Mouse (Mus musculus) kidney, embryonic 16.5 days (tissue): ENCODE results near the gene Smcp. TPM values are rescaled to one million over a fixed set of nuclear protein-coding genes. Genes with fewer than 3 reads are reported as not detected.

Experiments used
- ATAC-seq: fragments of 200-750 bp; cut with Nextera tagmentation; 2 replicates; pipeline ENCODE4 v1.8.0; 2017; ENCODE audit warnings: moderate TSS enrichment; ENCODE audit not compliant: low FRiP score, low TSS enrichment
- H3K27ac ChIP-seq: fragments of 300-500 bp; sonication (generic); 2 replicates; pipeline ENCODE4 v1.5.1; 2014; ENCODE audit warnings: low read length
- H3K27me3 ChIP-seq: fragments of 300-500 bp; sonication (generic); 2 replicates; pipeline ENCODE4 v1.6.1; 2014; ENCODE audit warnings: low read length, control low read depth, mixed read lengths; ENCODE audit not compliant: insufficient read depth
- H3K36me3 ChIP-seq: fragments of 300-500 bp; sonication (generic); 2 replicates; pipeline ENCODE4 v1.6.1; 2014; ENCODE audit warnings: low read length, control low read depth, mixed read lengths; ENCODE audit not compliant: insufficient read depth
- H3K4me1 ChIP-seq: fragments of 300-500 bp; sonication (generic); 2 replicates; pipeline ENCODE4 v1.6.1; 2014; ENCODE audit warnings: low read length, control low read depth, mixed read lengths; ENCODE audit not compliant: insufficient read depth
- H3K4me2 ChIP-seq: fragments of 300-500 bp; sonication (generic); replicated peaks from 2 replicates; pipeline ENCODE4 v1.6.1; 2014; ENCODE audit warnings: low read depth, low read length
- H3K4me3 ChIP-seq: fragments of 300-500 bp; sonication (generic); 2 replicates; pipeline ENCODE4 v1.5.1; 2014; ENCODE audit warnings: mild to moderate bottlenecking, low read length
- H3K9ac ChIP-seq: fragments of 300-500 bp; sonication (generic); replicated peaks from 2 replicates; pipeline ENCODE4 v1.6.1; 2014; ENCODE audit warnings: low read length
- H3K9me3 ChIP-seq: fragments of 300-500 bp; sonication (generic); 2 replicates; pipeline ENCODE4 v1.6.1; 2016; ENCODE audit warnings: low read length, control low read depth
- WGBS: fragments of 180-500 bp; shearing (Covaris S2); extraction: QIAGEN DNeasy Blood & Tissue Kit; methylation state at CpG from one replicate; pipeline ENCODE4 v1.1.7; 2014; 5-methylcytosine and 5-hydroxymethylcytosine counted together
- polyA plus RNA-seq: library from polyadenylated mRNA; unstranded; fragments of >200 nt; fragmentation: Nextera tagmentation; extraction: Ambion mirVana; gene quantifications from 2 replicates; pipeline ENCODE4 v1.2.1, GENCODE M21; 2015

Gene Smcp
- polyA plus RNA-seq = not detected in 2 replicates

DNA sequence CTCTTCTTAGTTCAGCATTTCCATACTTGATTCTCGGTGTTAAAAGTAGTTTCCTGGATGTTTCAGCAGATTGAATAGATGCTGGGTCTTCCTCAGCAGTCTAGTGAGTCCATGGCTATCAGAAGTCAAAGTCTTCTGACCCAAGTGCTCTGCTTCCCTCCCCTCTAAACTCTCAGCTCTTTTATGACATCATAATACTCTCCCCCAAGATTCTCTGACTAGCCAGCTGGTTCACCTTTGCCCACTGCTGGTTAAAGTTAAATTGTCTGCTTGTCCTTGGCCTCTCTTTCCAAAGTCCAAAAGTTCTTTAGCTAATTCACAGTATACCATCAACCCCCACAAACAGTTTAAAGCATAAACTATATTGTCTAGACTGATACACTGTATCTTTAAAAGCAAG is at the start of gene Smcp:
Gene Smcp (minus strand): TSS at position 140 of the 400 bp plus-strand sequence.
- 81% methylated on average over 1 of the region's 1 CpGs for WGBS

DNA sequence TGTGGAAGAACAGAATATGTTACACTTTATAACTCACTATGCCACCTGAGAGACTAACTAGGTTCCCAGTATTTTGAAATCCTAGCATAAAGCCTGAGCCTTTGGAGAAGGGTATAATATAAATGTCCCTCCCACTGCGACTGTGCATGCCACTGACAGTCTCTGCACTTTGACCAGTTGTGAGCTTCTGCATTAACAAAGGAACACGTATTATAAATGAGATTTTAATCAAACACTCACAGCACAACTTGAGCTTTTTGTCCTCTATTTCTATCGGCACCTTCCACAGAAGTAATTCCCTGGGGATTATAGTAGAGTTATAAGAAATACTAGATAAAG is 49.8 kb upstream of the Smcp start:
- H3K4me1 ChIP-seq = no peaks in the 10 kb centered on the region
- H3K9ac ChIP-seq = no peak overlapping the region
- no peaks in the 10 kb centered on the region for H3K9me3 ChIP-seq
- no peaks in the 10 kb centered on the region for H3K36me3 ChIP-seq
- no peak; the same call in 1 of the 2 replicates for ATAC-seq
- no peak overlapping the region for H3K4me2 ChIP-seq
- WGBS = 72% methylated on average over 3 of the region's 3 CpGs
- no peaks in the 10 kb centered on the region for H3K27me3 ChIP-seq
- no peak overlapping the region for H3K27ac ChIP-seq
- H3K4me3 ChIP-seq = no peak overlapping the region

More for the DNA sequence above, at the start of gene Smcp:
- Histone ChIP-seq H3K4me3 (no peak within 1 kb of the TSS), H3K36me3 (no peaks in the 10 kb centered on the region), H3K27ac (no peak within 1 kb of the TSS), H3K9ac (no peak within 1 kb of the TSS), H3K9me3 (no peaks in the 10 kb centered on the region), H3K4me1 (no peaks in the 10 kb centered on the region), H3K27me3 (no peaks in the 10 kb centered on the region), H3K4me2 (no peak within 1 kb of the TSS)
- ATAC-seq = no peak

DNA sequence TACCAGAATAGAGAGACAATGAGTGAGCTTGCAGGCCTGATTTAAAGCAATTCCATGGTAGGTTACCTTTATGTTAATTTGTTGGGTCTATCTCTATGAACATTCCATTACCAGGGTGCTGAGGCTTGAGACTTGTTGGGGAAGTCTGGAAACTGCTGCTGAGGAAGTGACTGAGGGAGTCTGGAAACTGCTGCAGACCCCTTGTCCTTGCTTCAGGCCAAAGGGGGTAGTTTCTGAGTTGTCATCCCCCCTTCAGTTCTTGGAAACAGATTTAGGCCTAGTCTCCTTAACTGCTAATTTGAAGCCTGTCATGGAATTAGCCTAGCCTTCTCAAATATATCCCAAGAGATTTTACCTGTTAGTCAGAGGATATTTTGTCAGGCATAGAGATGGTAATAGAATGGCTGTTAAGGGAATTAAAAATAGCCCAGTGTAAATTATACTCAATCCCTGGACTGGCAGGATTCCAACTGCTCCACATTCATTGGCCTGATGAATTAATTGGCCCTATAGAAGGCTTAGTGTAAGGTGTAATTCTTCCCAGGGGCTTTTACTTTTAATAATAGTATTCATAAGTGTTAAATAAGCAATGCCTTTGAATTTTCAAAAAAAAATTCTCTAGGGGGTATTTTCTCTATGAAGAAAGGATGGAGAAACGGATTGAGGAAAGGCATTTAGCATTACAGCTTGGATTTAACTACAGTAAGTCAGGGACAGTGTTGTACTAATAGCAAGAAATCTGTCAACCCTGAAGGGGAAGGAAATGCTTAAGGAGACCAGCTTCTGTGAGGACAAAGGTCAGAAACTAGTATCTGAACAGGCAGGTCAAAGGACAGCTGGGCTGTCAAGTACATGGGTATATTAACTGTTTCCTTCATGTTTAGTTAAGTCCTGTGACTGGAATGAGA is 49.2 kb upstream of the Smcp start:
- no peak overlapping the region for H3K4me3 ChIP-seq

DNA sequence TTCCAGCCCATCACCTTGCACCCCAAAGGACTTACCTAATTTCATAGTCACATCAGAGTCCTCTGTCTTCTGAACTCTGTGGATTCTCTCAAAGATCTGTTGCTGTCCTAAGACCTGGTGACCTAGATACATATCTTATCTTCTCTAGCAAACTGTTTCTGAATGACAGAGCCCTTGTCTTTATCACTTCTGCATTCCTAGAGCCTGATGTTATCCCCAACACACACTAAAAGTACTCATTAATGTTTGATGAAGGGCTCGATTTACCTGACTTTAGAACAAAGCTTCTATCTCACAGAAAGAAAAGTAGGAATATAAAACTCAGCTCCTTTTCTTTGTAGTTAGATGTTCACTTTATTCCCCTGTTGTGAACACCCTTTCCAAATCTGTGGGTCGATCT is 32.8 kb upstream of the Smcp start, which contains the start of gene Lce6a:
Gene Lce6a (minus strand): TSS at position 101 of the 400 bp plus-strand sequence.
- ATAC-seq = no peak
- no peaks in the 10 kb centered on the region for H3K9me3 ChIP-seq
- no peak within 1 kb of the TSS for H3K4me3 ChIP-seq
- no peaks in the 10 kb centered on the region for H3K36me3 ChIP-seq
- 77% methylated on average over 2 of the region's 2 CpGs for WGBS
- H3K9ac ChIP-seq = no peak within 1 kb of the TSS
- no peak within 1 kb of the TSS for H3K27ac ChIP-seq
- H3K27me3 ChIP-seq = no peaks in the 10 kb centered on the region
- H3K4me1 ChIP-seq = no peaks in the 10 kb centered on the region
- H3K4me2 ChIP-seq = no peak within 1 kb of the TSS

More for the DNA sequence above, 49.2 kb upstream of the Smcp start:
- H3K9ac ChIP-seq = no peak overlapping the region
- no peaks in the 10 kb centered on the region for H3K4me1 ChIP-seq
- H3K27ac ChIP-seq = no peak overlapping the region
- ATAC-seq = peak; percentile 85
- H3K9me3 ChIP-seq = no peaks in the 10 kb centered on the region
- no peak overlapping the region for H3K4me2 ChIP-seq
- WGBS = 31% methylated on average over 1 of the region's 1 CpGs
- H3K27me3 ChIP-seq = no peaks in the 10 kb centered on the region
- H3K36me3 ChIP-seq = no peaks in the 10 kb centered on the region

DNA sequence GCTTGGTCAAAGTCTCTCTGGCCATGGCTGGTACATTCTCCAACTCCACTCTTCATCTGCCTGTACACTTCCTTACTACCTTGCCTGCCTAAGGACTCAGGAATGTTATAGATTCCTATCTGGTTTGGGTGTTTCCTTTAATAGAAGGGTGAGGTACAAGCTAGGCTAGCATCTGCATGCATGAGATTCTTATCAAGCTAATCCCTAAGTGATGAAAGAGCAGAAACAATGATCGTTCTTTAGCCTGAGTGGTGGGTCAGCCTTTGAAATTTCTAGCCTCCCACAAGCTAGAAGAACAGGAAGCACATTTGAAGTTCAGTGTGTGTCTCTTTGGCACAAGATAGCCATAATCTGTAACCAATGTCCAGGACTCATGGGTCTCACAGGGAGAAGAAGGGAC is 21.0 kb upstream of the Smcp start:
- Histone ChIP-seq H3K4me3 (no peak overlapping the region), H3K4me2 (no peak overlapping the region), H3K9me3 (peaks cover under 1% of the 10 kb centered on the region; the same call in 1 of the 2 replicates), H3K27ac (no peak overlapping the region), H3K4me1 (no peaks in the 10 kb centered on the region), H3K36me3 (no peaks in the 10 kb centered on the region), H3K27me3 (no peaks in the 10 kb centered on the region), H3K9ac (no peak overlapping the region)
- 61% methylated on average over 1 of the region's 1 CpGs for WGBS
- no peak for ATAC-seq

DNA sequence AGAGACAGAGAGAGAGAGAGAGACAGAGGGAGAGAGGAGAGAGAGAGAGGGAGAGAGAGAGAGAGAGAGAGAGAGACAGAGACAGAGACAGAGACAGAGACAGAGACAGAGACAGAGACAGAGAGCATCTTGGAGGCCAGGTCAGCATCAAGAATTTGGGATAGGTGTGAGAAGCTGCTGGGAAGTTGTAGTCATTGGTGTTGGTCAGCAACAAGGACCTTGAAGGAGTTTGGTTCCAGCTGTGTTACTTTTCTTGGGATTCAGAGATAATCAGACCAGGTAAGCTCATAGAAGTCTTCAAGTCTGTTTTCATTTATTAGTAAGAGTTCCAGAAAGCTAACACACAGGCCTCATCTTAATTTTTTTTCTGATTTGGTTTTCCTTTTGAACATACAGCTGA is 18.6 kb upstream of the Smcp start, which contains the start of gene 2210017I01Rik:
Gene 2210017I01Rik (minus strand): TSS at position 101 of the 400 bp plus-strand sequence.
- ATAC-seq = no peak
- Histone ChIP-seq H3K4me1 (no peaks in the 10 kb centered on the region), H3K27ac (no peak within 1 kb of the TSS), H3K9me3 (peaks cover 6% of the 10 kb centered on the region; the same call in 1 of the 2 replicates), H3K27me3 (no peaks in the 10 kb centered on the region), H3K36me3 (no peaks in the 10 kb centered on the region), H3K4me3 (no peak within 1 kb of the TSS), H3K4me2 (no peak within 1 kb of the TSS), H3K9ac (no peak within 1 kb of the TSS)

DNA sequence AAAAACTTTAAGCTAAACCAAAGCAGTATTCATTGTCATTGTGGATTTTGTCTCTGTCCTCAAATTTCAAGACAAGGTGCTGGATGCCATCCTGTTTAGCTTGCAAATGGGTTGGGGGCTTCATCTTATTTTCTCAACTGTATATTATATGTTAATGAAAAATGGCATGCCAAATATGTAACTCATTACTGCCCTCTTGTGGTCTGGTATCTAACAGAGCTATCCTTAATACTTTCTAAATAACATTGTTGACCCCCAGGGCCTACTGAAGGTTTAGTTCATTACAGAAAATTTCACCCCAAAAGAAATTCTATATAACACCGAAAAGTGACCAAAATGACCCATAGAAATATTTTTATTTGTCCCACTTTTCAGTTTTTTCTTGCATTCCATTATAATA is 13.4 kb upstream of the Smcp start:
- no peak overlapping the region for H3K9ac ChIP-seq
- ATAC-seq = no peak
- no peak overlapping the region for H3K4me3 ChIP-seq
- 54% methylated on average over 1 of the region's 1 CpGs for WGBS
- H3K27me3 ChIP-seq = no peaks in the 10 kb centered on the region
- no peaks in the 10 kb centered on the region for H3K36me3 ChIP-seq
- peaks cover 8% of the 10 kb centered on the region; the same call in 1 of the 2 replicates for H3K9me3 ChIP-seq
- H3K27ac ChIP-seq = no peak overlapping the region
- no peaks in the 10 kb centered on the region for H3K4me1 ChIP-seq
- H3K4me2 ChIP-seq = no peak overlapping the region

DNA sequence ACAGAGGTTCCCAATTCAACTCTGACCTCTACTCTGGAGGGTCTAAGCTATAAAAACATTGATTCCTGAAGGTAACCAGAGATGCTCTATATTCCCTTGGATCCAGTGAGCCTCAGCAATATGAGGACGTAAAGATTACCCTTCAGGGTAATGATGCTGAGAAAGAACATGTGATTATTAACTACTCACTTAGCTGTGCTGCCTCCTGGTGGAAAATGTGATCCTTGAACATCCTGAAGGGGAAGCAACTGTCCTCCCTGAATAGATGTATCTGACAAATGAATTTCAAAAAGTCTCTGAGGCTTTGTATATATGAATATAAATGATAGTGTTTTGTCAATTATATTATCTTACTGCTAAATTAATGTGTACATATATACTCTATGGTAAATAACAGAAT is 11.7 kb upstream of the Smcp start:
- H3K4me1 ChIP-seq = no peaks in the 10 kb centered on the region
- WGBS = 17% methylated on average over 1 of the region's 1 CpGs
- H3K27me3 ChIP-seq = no peaks in the 10 kb centered on the region
- ATAC-seq = no peak
- no peaks in the 10 kb centered on the region for H3K36me3 ChIP-seq
- H3K9ac ChIP-seq = no peak overlapping the region
- H3K4me3 ChIP-seq = no peak overlapping the region
- H3K27ac ChIP-seq = no peak overlapping the region
- H3K9me3 ChIP-seq = peaks cover 8% of the 10 kb centered on the region; the same call in 1 of the 2 replicates
- no peak overlapping the region for H3K4me2 ChIP-seq

DNA sequence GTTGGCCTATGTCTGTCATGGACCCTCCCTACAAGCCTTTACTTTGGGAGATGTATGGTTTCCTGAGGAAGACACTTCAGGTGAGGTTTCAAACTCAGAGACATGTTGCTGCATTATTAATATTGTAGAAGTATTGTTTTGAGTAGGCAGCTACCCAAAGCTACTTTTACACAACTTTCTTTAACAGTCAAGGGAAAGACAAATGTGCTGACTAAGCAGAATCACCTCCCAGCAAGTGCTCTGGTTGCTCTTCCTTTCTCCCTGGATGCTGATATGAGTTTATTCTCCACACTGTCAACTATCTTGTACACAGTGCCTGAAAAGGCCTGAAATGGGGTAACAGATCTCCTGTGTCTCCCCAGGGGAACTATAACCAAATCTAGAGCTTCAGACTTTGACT is 11.2 kb upstream of the Smcp start:
- no peaks in the 10 kb centered on the region for H3K36me3 ChIP-seq
- H3K4me2 ChIP-seq = no peak overlapping the region
- no peak for ATAC-seq
- peaks cover 8% of the 10 kb centered on the region; the same call in 1 of the 2 replicates for H3K9me3 ChIP-seq
- no peak overlapping the region for H3K9ac ChIP-seq
- H3K27me3 ChIP-seq = no peaks in the 10 kb centered on the region
- H3K27ac ChIP-seq = no peak overlapping the region
- no peaks in the 10 kb centered on the region for H3K4me1 ChIP-seq
- H3K4me3 ChIP-seq = no peak overlapping the region

DNA sequence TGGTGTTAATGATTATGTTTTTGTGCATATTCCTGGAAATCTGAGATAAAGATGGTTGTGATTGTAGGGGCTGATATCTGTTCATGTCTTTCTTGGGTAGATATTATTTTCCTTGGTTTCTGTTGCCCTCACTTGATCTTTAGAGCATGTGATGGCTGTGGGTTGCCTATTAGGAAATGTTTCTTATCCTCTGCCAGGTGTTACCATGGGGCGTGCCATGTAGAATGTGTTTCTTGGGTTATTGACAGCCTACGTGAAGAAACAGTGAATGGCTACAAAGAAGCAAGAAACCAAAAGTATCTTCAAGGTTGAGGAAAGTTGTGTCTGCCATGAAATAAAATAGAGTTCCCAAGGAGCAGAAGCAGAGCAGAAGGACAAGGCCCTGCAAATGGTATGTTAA is 9.6 kb upstream of the Smcp start:
- Histone ChIP-seq H3K27ac (no peak overlapping the region), H3K9ac (no peak overlapping the region), H3K4me3 (no peak overlapping the region), H3K36me3 (no peaks in the 10 kb centered on the region), H3K27me3 (no peaks in the 10 kb centered on the region), H3K4me1 (no peaks in the 10 kb centered on the region), H3K4me2 (no peak overlapping the region), H3K9me3 (peaks cover 3% of the 10 kb centered on the region; the same call in 1 of the 2 replicates)
- no peak for ATAC-seq
- WGBS = 81% methylated on average over 2 of the region's 2 CpGs
